Mouse (Mus musculus) G1E (cell line): Measurements from ENCODE around the gene Pi4ka.

ENCODE experiments used
- CTCF ChIP-seq: IDR thresholded peaks from 2 replicates; pipeline ENCODE4 v1.5.1; 2012; ENCODE audit warnings: low read depth, low read length, inconsistent platforms, mixed read lengths
- GATA1 ChIP-seq: IDR thresholded peaks from 2 replicates; pipeline ENCODE4 v1.6.1; 2012; ENCODE audit warnings: borderline replicate concordance, low read length, inconsistent platforms, mixed read lengths
- GATA2 ChIP-seq: IDR thresholded peaks from 2 replicates; pipeline ENCODE4 v1.6.1; 2012; ENCODE audit warnings: low read depth, low read length, inconsistent platforms, borderline replicate concordance
- POLR2AphosphoS5 ChIP-seq: IDR thresholded peaks from 2 replicates; pipeline ENCODE4 v1.6.1; 2012; ENCODE audit warnings: low read depth, low read length, inconsistent platforms; ENCODE audit not compliant: insufficient replicate concordance
- TAL1 ChIP-seq: conservative IDR thresholded peaks from 2 replicates; pipeline ENCODE4 v1.6.1; 2012; ENCODE audit warnings: low read depth, low read length, inconsistent platforms, mixed read lengths

GRCm38 (mm10) chr16:17316554-17316953, 89.6 kb downstream of the Pi4ka start:
- TF ChIP-seq CTCF (no peak), POLR2AphosphoS5 (no peak), TAL1 (no peak), GATA1 (no peak), GATA2 (no peak)
